Mouse (Mus musculus): ENCODE measurements around the gene Trhr2.

- TF ChIP-seq CTCF (IDR thresholded peaks at IDR 0.05; ENCODE audit: borderline replicate concordance, insufficient read depth, low read depth, low read length) (no peak), POLR2A (IDR thresholded peaks at IDR 0.05; ENCODE audit: borderline replicate concordance, insufficient read depth, low read length) (no peak)
Measured at GRCm38 (mm10) chr8:122405146-122405805, 44.7 kb upstream of the Trhr2 start.

All from cerebellum, adult 2 months (tissue).